Mouse (Mus musculus) limb, embryonic 14.5 days (tissue): ENCODE results near the gene Bcl2a1c. TPM values are rescaled to one million over a fixed set of nuclear protein-coding genes. Genes with fewer than 3 reads are reported as not detected.
A peak's percentile ranks its signal among the peaks of the same experiment; 100 is the strongest.
"Not testable (repeated sequence)": the region's sequence is repeated elsewhere in the genome, so short reads cannot be mapped to it uniquely, and the experiment has no call there.

Source experiments
- ATAC-seq: fragments of 200-750 bp; cut with Nextera tagmentation; 2 replicates; pipeline ENCODE4 v1.8.0; 2017; ENCODE audit warnings: low read depth, moderate number of reproducible peaks, moderate TSS enrichment; ENCODE audit not compliant: low FRiP score
- DNase-seq: peaks from one replicate; pipeline ENCODE4 v3.0.0-alpha.2; 2015; ENCODE audit warnings: low spot score
- H3K27ac ChIP-seq: fragments of 300-500 bp; sonication (generic); replicated peaks from 2 replicates; pipeline ENCODE4 v1.5.1; 2014; ENCODE audit warnings: low read depth, mild to moderate bottlenecking, low read length, moderate library complexity, mixed read lengths
- H3K27me3 ChIP-seq: fragments of 300-500 bp; sonication (generic); 2 replicates; pipeline ENCODE4 v1.6.1; 2014; ENCODE audit warnings: low read length, mixed read lengths; ENCODE audit not compliant: control insufficient read depth, insufficient read depth
- H3K36me3 ChIP-seq: fragments of 300-500 bp; sonication (generic); 2 replicates; pipeline ENCODE4 v1.6.1; 2014; ENCODE audit warnings: mild to moderate bottlenecking, low read length, moderate library complexity, mixed read lengths; ENCODE audit not compliant: control insufficient read depth, insufficient read depth
- H3K4me1 ChIP-seq: fragments of 300-500 bp; sonication (generic); 2 replicates; pipeline ENCODE4 v1.6.1; 2014; ENCODE audit warnings: antibody characterized with exemption, low read length, mixed read lengths; ENCODE audit not compliant: control insufficient read depth, insufficient read depth
- H3K4me2 ChIP-seq: fragments of 300-500 bp; sonication (generic); replicated peaks from 2 replicates; pipeline ENCODE4 v1.6.1; 2014; ENCODE audit warnings: low read depth, mild to moderate bottlenecking, low read length, moderate library complexity; ENCODE audit not compliant: severe bottlenecking
- H3K4me3 ChIP-seq: fragments of 300-500 bp; sonication (generic); replicated peaks from 2 replicates; pipeline ENCODE4 v1.5.1; 2014; ENCODE audit warnings: low read length
- H3K9ac ChIP-seq: fragments of 300-500 bp; sonication (generic); 2 replicates; pipeline ENCODE4 v1.6.1; 2014; ENCODE audit warnings: mild to moderate bottlenecking, low read depth, low read length, moderate library complexity; ENCODE audit not compliant: severe bottlenecking
- H3K9me3 ChIP-seq: fragments of 300-500 bp; sonication (generic); 2 replicates; pipeline ENCODE4 v1.6.1; 2016; ENCODE audit warnings: low read length; ENCODE audit not compliant: control insufficient read depth
- POLR2A ChIP-seq: fragments of 200-500 bp; IDR thresholded peaks from 2 replicates; pipeline ENCODE4 v1.8.0; 2012; ENCODE audit warnings: inconsistent platforms, mild to moderate bottlenecking, moderate library complexity, borderline replicate concordance; ENCODE audit not compliant: insufficient read depth, insufficient read length; ENCODE audit errors: extremely low read depth
- WGBS: fragments of 180-500 bp; shearing (Covaris S2); extraction: QIAGEN DNeasy Blood & Tissue Kit; methylation state at CpG from one replicate; pipeline ENCODE4 v1.1.7; 2014; 5-methylcytosine and 5-hydroxymethylcytosine counted together
- polyA plus RNA-seq, 2 experiments: library from polyadenylated mRNA; depleted of rRNA in 1 of 2; stranded (reverse) in 1 of 2; unstranded in 1 of 2; fragments of >200 nt; fragmentation: Nextera tagmentation in 1 of 2; extraction: Ambion mirVana in 1 of 2; gene quantifications; 2 replicates each; pipeline versions ENCODE4 v1.2.1 to v1.2.3; 2012 to 2014

The Bcl2a1c gene
- polyA plus RNA-seq (2012; rRNA removed), result not detected in 2 replicates
- not detected in 2 replicates for polyA plus RNA-seq (2014; fragmentation: Nextera tagmentation; extraction: Ambion mirVana)

DNA sequence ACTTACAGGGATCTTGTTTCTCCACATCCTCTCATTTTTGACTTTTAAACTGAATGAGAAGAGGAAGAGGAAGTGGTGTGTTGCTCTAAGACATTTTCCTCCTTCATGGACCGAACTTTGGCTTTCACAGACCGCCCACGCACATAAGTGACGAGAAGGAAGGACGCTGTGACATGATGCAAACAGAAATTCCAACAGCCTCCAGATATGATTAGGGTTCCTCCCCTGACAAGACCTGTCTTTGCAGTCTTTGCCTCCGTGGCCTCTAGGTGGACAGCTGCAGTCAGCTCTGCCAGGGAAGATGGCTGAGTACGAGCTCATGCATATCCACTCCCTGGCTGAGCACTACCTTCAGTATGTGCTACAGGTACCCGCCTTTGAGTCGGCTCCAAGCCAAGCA is at the start of gene Bcl2a1c:
Gene Bcl2a1c (plus strand): TSS at position 281 of the 400 bp plus-strand sequence.
- H3K9ac ChIP-seq, ATAC-seq, H3K9me3 ChIP-seq, H3K27ac ChIP-seq, H3K4me3 ChIP-seq, H3K36me3 ChIP-seq, H3K4me2 ChIP-seq, H3K27me3 ChIP-seq, DNase-seq, H3K4me1 ChIP-seq: not testable (repeated sequence)
- 75% methylated on average over 9 of the region's 9 CpGs for WGBS

GRCm38 (mm10) chr9:114305957-114306356 is 24.0 kb upstream of the Bcl2a1c start:
- not testable (repeated sequence) for ATAC-seq, H3K4me2 ChIP-seq, H3K27ac ChIP-seq

DNA sequence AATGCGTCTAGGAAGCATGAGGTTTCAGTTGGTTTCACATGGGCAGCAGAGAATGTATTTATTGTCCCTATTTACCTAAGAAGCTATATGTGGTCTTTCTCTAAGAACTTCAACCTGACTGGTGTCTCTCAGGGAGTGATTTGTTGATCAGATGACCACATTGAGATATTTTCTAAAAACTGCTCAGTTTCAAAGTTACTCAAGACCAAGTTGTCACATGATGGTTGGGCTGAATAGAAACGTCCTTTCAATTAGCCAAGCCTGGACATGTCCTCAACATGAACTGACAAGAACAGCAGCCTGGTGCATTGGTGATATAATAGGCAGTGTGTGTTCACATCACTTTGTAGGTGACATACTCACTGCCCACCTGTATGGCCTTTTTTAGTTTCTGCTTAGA is 18.2 kb upstream of the Bcl2a1c start:
- H3K27me3 ChIP-seq, H3K9me3 ChIP-seq, H3K36me3 ChIP-seq, ATAC-seq, H3K9ac ChIP-seq, DNase-seq, H3K4me2 ChIP-seq, H3K4me3 ChIP-seq, H3K27ac ChIP-seq, H3K4me1 ChIP-seq: not testable (repeated sequence)
- WGBS, result 76% methylated on average over 2 of the region's 2 CpGs

More at GRCm38 (mm10) chr9:114305957-114306356, 24.0 kb upstream of the Bcl2a1c start:
- H3K36me3 ChIP-seq, DNase-seq, H3K4me3 ChIP-seq, H3K9me3 ChIP-seq, H3K4me1 ChIP-seq, H3K27me3 ChIP-seq, H3K9ac ChIP-seq: not testable (repeated sequence)

DNA sequence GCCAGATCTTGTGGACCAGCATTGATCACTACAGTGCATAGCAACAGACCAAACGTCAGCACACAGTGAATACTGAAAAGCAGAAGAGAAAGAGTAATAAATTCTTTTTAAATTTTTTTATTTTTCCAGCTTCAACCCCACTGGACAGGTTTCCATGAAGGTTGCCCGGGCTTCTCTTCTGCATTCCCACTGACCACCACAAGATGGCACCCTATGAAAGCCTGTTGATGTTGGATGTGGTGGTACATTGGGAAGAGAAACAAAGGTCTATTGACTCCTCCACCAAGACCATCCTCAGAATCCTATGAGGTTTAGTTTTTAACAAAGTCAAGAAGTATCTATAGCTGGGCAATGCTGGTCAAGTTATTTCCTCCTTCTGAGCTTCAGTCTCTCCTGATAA is 11.9 kb upstream of the Bcl2a1c start:
- Histone ChIP-seq H3K27ac (no peak overlapping the region), H3K9ac (no peak overlapping the region), H3K4me2 (no peak overlapping the region), H3K4me3 (no peak overlapping the region), H3K27me3 (no peaks in the 10 kb centered on the region), H3K36me3 (no peaks in the 10 kb centered on the region), H3K9me3 (no peaks in the 10 kb centered on the region), H3K4me1 (no peaks in the 10 kb centered on the region)
- no peak for TF ChIP-seq POLR2A
- ATAC-seq, result no peak
- WGBS, result 2% methylated on average over 2 of the region's 2 CpGs
- peak; percentile 44 for DNase-seq

- H3K36me3 ChIP-seq, result no peaks in the 10 kb centered on the region
- no peaks in the 10 kb centered on the region for H3K9me3 ChIP-seq
- H3K9ac ChIP-seq, result no peak overlapping the region
- H3K27ac ChIP-seq, result no peak overlapping the region
- no peak overlapping the region for H3K4me2 ChIP-seq
- no peak for ATAC-seq
- no peak for DNase-seq
- no peaks in the 10 kb centered on the region for H3K27me3 ChIP-seq
- H3K4me1 ChIP-seq, result no peaks in the 10 kb centered on the region
- whole genome bisulfite sequencing, result 59% methylated on average over 3 of the region's 3 CpGs
- TF ChIP-seq POLR2A, result no peak
- H3K4me3 ChIP-seq, result no peak overlapping the region
Measured at GRCm38 (mm10) chr9:114326011-114326748, 3.8 kb upstream of the Bcl2a1c start.

DNA sequence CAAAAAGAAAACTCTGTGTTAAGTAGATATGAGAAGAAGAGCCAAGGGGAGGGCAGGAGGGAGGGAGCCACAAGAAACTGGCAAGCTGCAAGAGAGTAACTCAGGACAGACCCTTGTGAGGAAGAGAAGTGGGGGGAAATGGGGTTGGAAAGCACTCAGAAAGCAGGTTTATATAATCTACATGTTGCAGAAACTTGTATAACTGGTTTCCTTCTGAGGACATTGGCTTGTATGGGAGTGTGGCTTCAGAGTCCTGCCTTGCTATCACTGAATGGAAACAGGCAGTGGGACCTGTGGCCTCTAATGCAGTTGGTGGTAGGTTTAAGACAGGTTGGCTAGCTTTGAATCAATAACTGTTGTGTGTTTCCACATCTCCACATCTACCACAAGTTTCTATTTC is 1.6 kb upstream of the Bcl2a1c start:
- H3K27me3 ChIP-seq, H3K27ac ChIP-seq, DNase-seq, H3K4me3 ChIP-seq, H3K9ac ChIP-seq, H3K9me3 ChIP-seq, H3K36me3 ChIP-seq, H3K4me1 ChIP-seq, H3K4me2 ChIP-seq, ATAC-seq: not testable (repeated sequence)
